Mouse (Mus musculus): ENCODE measurements around the gene Poc1b.
"Not testable (repeated sequence)": the region's sequence is repeated elsewhere in the genome, so short reads cannot be mapped to it uniquely, and the experiment has no call there.

Gene Poc1b

GRCm38 (mm10) chr10:99216570-99216969 is 109.7 kb downstream of the Poc1b start:
- in situ Hi-C loops (cut with MseI, MboI) = not testable (repeated sequence)

- in situ Hi-C loops (cut with MseI, MboI) = no loop called here
Observed at GRCm38 (mm10) chr10:99221540-99221939, 114.7 kb downstream of the Poc1b start.

- in situ Hi-C loops (cut with MseI, MboI) = no loop called here
Observed at GRCm38 (mm10) chr10:99222726-99223125, 115.9 kb downstream of the Poc1b start.

GRCm38 (mm10) chr10:99224218-99224617 is 117.4 kb downstream of the Poc1b start:
- in situ Hi-C loops (cut with MseI, MboI) = no loop called here

- in situ Hi-C loops (cut with MseI, MboI) = no loop called here
Observed at GRCm38 (mm10) chr10:99226782-99227181, 119.9 kb downstream of the Poc1b start.

- in situ Hi-C loops (cut with MseI, MboI) = no loop called here
Observed at GRCm38 (mm10) chr10:99227968-99228864, 121.4 kb downstream of the Poc1b start.

- in situ Hi-C loops (cut with MseI, MboI) = no loop called here
Observed at GRCm38 (mm10) chr10:99229031-99229684, 122.3 kb downstream of the Poc1b start.

GRCm38 (mm10) chr10:99232518-99233227 is 125.8 kb downstream of the Poc1b start:
- in situ Hi-C loops (cut with MseI, MboI) = no loop called here

GRCm38 (mm10) chr10:99234336-99234735 is 127.5 kb downstream of the Poc1b start:
- in situ Hi-C loops (cut with MseI, MboI) = no loop called here

- in situ Hi-C loops (cut with MseI, MboI) = no loop called here
Observed at GRCm38 (mm10) chr10:99235081-99235480, 128.2 kb downstream of the Poc1b start.

- in situ Hi-C loops (cut with MseI, MboI) = no loop called here
Observed at GRCm38 (mm10) chr10:99237205-99237832, 130.5 kb downstream of the Poc1b start.

- in situ Hi-C loops (cut with MseI, MboI) = no loop called here
Observed at GRCm38 (mm10) chr10:99238537-99238936, 131.7 kb downstream of the Poc1b start.

- in situ Hi-C loops (cut with MseI, MboI) = no loop called here
Observed at GRCm38 (mm10) chr10:99241284-99241828, 134.5 kb downstream of the Poc1b start.

GRCm38 (mm10) chr10:99241829-99242711 is 135.2 kb downstream of the Poc1b start:
- in situ Hi-C loops (cut with MseI, MboI) = no loop called here

- in situ Hi-C loops (cut with MseI, MboI) = no loop called here
Observed at GRCm38 (mm10) chr10:99242721-99243120, 135.9 kb downstream of the Poc1b start.

- in situ Hi-C loops (cut with MseI, MboI) = no loop called here
Observed at GRCm38 (mm10) chr10:99243907-99244489, 137.2 kb downstream of the Poc1b start.

- in situ Hi-C loops (cut with MseI, MboI) = no loop called here
Observed at GRCm38 (mm10) chr10:99244655-99245260, 137.9 kb downstream of the Poc1b start.

- in situ Hi-C loops (cut with MseI, MboI) = no loop called here
Observed at GRCm38 (mm10) chr10:99246797-99247508, 140.1 kb downstream of the Poc1b start.

Measured in mouse trophoblast stem cell (cell line).